Mouse (Mus musculus) ES-E14 (cell line): ENCODE results near the gene Fzr1. TPM values are rescaled to one million over a fixed set of nuclear protein-coding genes. Genes with fewer than 3 reads are reported as not detected.

Experiments used
- DNase-seq: peaks from one replicate; pipeline ENCODE4 v3.0.0-alpha.2; 2013; ENCODE audit warnings: low read depth, low spot score
- H3K27ac ChIP-seq: 2 replicates; pipeline ENCODE4 v1.5.1; 2012; ENCODE audit warnings: low read depth, mild to moderate bottlenecking, low read length, moderate library complexity, mixed read lengths; ENCODE audit not compliant: poor library complexity, insufficient read depth, severe bottlenecking
- H3K36me3 ChIP-seq: 2 replicates; pipeline ENCODE4 v1.6.1; 2012; ENCODE audit warnings: mild to moderate bottlenecking, low read length, moderate library complexity, mixed read lengths; ENCODE audit not compliant: control insufficient read depth, poor library complexity, insufficient read depth, severe bottlenecking
- H3K4me1 ChIP-seq, 2 experiments: fragments of 150-350 bp in 1 of 2; sonication (generic) in 1 of 2; 2 replicates each; pipeline ENCODE4 v1.6.1; 2012; ENCODE audit warnings: low read length in 2 of 2, mild to moderate bottlenecking in 1 of 2, mixed read lengths in 1 of 2; ENCODE audit not compliant: control insufficient read depth in 2 of 2, insufficient read depth in 2 of 2, poor library complexity in 1 of 2
- H3K4me3 ChIP-seq, 2 experiments: fragments of 150-350 bp in 1 of 2; sonication (generic) in 1 of 2; 2 replicates each; pipeline ENCODE4 v1.5.1; 2012; ENCODE audit warnings: low read length in 2 of 2, low read depth in 1 of 2, mild to moderate bottlenecking in 1 of 2, mixed read lengths in 1 of 2; ENCODE audit not compliant: insufficient read depth in 1 of 2, poor library complexity in 1 of 2, severe bottlenecking in 1 of 2
- H3K9ac ChIP-seq: 2 replicates; pipeline ENCODE4 v1.6.1; 2012; ENCODE audit warnings: low read depth, mild to moderate bottlenecking, low read length, mixed read lengths; ENCODE audit not compliant: poor library complexity, insufficient read depth, severe bottlenecking
- H3K9me3 ChIP-seq: fragments of 150-350 bp; sonication (generic); 2 replicates; pipeline ENCODE4 v1.6.1; 2012; ENCODE audit warnings: low read depth, mild to moderate bottlenecking, low read length; ENCODE audit not compliant: control insufficient read depth, insufficient read depth
- CHD2 ChIP-seq: IDR thresholded peaks from 2 replicates; pipeline ENCODE4 v1.6.1; 2014; ENCODE audit warnings: mild to moderate bottlenecking, low read depth, low read length, inconsistent platforms
- HCFC1 ChIP-seq: IDR thresholded peaks from 2 replicates; pipeline ENCODE4 v1.6.1; 2012; ENCODE audit warnings: low read length, inconsistent platforms, borderline replicate concordance; ENCODE audit not compliant: insufficient read depth
- MAFK ChIP-seq: IDR thresholded peaks from 2 replicates; pipeline ENCODE4 v1.6.1; 2014; ENCODE audit warnings: mild to moderate bottlenecking, low read depth, low read length, inconsistent platforms; ENCODE audit not compliant: insufficient read depth
- ZC3H11A ChIP-seq: IDR thresholded peaks from 2 replicates; pipeline ENCODE4 v1.6.1; 2012; ENCODE audit warnings: low read depth, mild to moderate bottlenecking, inconsistent platforms, low read length, borderline replicate concordance
- ZNF384 ChIP-seq: IDR thresholded peaks from 2 replicates; pipeline ENCODE4 v1.6.1; 2012; ENCODE audit warnings: low read depth, low read length, inconsistent platforms
- in situ Hi-C, 2 experiments: fragments of 600-800 bp; cut with MboI; formaldehyde crosslinking; loops; one replicate each; pipeline ENCODE4 v1.15.1; 2025; ENCODE audit warnings: low sequenced_read_pairs in 2 of 2, inconsistent platforms in 1 of 2; ENCODE audit not compliant: unreplicated experiment in 2 of 2
- total RNA-seq: library from RNA; depleted of rRNA; stranded (reverse); fragments of 300-350 nt; gene quantifications from 2 replicates; pipeline ENCODE4 v1.2.3, GENCODE M21; 2012

The Fzr1 gene
- total RNA-seq, 1 experiment: 63.0 TPM

DNA sequence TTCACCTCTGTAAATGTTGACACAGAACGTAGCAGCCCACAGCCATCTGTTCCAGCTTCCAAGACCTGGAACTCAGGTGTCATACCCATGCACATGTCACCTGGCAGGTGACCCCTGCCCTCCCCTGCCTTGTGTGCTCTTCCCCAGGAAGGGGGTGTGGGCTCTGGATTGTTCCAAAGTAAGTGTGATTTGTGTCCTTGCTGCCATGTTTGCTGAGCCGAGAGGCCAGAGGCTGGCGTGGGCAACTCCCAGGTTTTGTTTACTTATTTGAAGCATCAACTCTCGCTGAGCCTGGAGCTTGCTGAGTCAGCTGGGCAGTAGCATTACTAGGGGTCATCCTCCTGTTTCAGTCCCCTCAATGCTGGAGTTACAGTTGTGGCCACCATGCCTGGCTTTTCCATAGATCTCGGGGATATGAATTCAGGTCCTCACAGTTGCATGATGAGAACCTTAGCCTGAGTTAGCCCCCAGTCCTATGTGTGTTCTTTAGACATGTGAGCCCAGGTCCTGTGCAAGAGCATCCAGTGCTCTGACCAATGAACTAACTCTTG lies 10.3 kb upstream of the Fzr1 start, which contains the start of gene Gm48552:
Gene Gm48552, plus strand, starts transcription at position 501 of the 551 bp plus-strand sequence.
- Histone ChIP-seq H3K9ac (no peak within 1 kb of the TSS), H3K4me1 (peaks cover 0 to 16% of the 10 kb centered on the region in 2 experiments; a peak in 2 of 4 replicates), H3K9me3 (no peaks in the 10 kb centered on the region), H3K36me3 (peaks cover 35% of the 10 kb centered on the region), H3K4me3 (no peak within 1 kb of the TSS), H3K27ac (no peak within 1 kb of the TSS)
- DNase-seq: no peak
- TF ChIP-seq ZC3H11A: no peak
- TF ChIP-seq MAFK: no peak
- no peak for TF ChIP-seq HCFC1
- no peak for TF ChIP-seq CHD2
- TF ChIP-seq ZNF384: no peak
- in situ Hi-C loops: no loop called here

- no peak overlapping the region for H3K27ac ChIP-seq
- DNase-seq: no peak
- peaks cover 0 to 11% of the 10 kb centered on the region in 2 experiments; a peak in 2 of 4 replicates for H3K4me1 ChIP-seq
- H3K36me3 ChIP-seq: peaks cover 35% of the 10 kb centered on the region
- TF ChIP-seq MAFK: no peak
- no peak for TF ChIP-seq HCFC1
- TF ChIP-seq ZC3H11A: no peak
- TF ChIP-seq ZNF384: no peak
- TF ChIP-seq CHD2: no peak
- H3K9ac ChIP-seq: no peak overlapping the region
- H3K4me3 ChIP-seq: no peak overlapping the region
- in situ Hi-C loops: no loop called here
- H3K9me3 ChIP-seq: no peaks in the 10 kb centered on the region
These were observed 9.4 kb upstream of the Fzr1 start for GRCm38 (mm10) chr10:81387716-81388115.

DNA sequence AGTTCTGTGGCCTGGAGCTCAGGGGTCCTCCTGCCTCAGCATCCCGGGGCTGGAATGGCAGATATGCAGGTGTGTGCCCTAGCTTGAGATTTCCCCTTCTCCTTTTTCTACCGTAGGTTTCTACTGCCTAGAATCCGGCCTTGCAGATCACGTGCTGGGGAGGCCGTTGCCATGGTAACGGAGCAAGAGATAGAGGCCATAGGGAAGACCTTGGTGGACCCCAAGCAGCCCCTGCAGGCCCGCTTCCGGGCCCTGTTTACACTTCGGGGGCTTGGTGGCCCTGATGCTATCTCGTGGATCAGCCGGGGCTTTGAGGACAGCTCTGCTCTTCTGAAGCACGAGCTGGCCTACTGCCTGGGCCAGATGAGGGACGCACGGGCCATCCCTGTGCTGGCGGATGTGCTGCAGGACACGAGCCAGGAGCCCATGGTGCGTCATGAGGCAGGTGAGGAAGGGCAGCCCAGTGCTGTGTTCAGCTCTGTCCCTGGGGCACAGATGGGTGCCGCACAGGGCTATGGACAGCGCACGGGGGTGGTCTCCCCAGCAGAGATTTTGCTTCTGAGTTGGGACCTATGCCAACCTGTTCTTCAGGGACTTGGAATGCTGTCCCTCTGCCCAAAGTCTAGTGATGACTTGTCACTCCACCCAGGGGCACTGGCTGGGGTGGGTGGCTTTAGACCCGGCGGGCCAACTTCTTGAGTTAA lies 7.4 kb upstream of the Fzr1 start:
- Histone ChIP-seq H3K9ac (peak overlapping the region; percentile 93; the same call in 1 of the 2 replicates), H3K36me3 (peaks cover 35% of the 10 kb centered on the region), H3K27ac (no peak overlapping the region), H3K4me1 (peaks cover 0 to 11% of the 10 kb centered on the region in 2 experiments; a peak in 2 of 4 replicates), H3K4me3 (peak overlapping the region; percentile 77 to 86; a peak in 3 of 4 replicates), H3K9me3 (no peaks in the 10 kb centered on the region)
- no peak for DNase-seq
- in situ Hi-C loops: no loop called here
- TF ChIP-seq MAFK: no peak
- no peak for TF ChIP-seq CHD2
- no peak for TF ChIP-seq ZNF384
- TF ChIP-seq HCFC1: no peak
- no peak for TF ChIP-seq ZC3H11A

- no peak for DNase-seq
- in situ Hi-C loops: no loop called here
- H3K4me1 ChIP-seq: peaks cover 0 to 7% of the 10 kb centered on the region in 2 experiments; a peak in 1 of 4 replicates
- H3K9me3 ChIP-seq: no peaks in the 10 kb centered on the region
- peaks cover 35% of the 10 kb centered on the region for H3K36me3 ChIP-seq
- peak overlapping the region; percentile 73 for H3K27ac ChIP-seq
- peak overlapping the region; percentile 93 for H3K9ac ChIP-seq
- TF ChIP-seq CHD2 (no peak), MAFK (no peak), ZNF384 (no peak), ZC3H11A (no peak), HCFC1 (no peak)
- H3K4me3 ChIP-seq: peak overlapping the region; percentile 77 to 86
These were observed 6.3 kb upstream of the Fzr1 start for GRCm38 (mm10) chr10:81384605-81384982.
